Mouse (Mus musculus) lung, adult 2 months (tissue): ENCODE results near the gene Btbd9.

ENCODE experiments used
- CTCF ChIP-seq: fragments of 200-500 bp; IDR thresholded peaks from 2 replicates; pipeline ENCODE4 v1.5.1; 2011; ENCODE audit warnings: mild to moderate bottlenecking, low read length, control low read depth; ENCODE audit not compliant: insufficient read depth
- POLR2A ChIP-seq: fragments of 200-500 bp; IDR thresholded peaks from 2 replicates; pipeline ENCODE4 v1.6.1; 2011; ENCODE audit warnings: low read depth, mild to moderate bottlenecking, control low read depth, low read length, borderline replicate concordance; ENCODE audit errors: extremely low read depth

GRCm38 (mm10) chr17:30388391-30388790, 187.9 kb downstream of the Btbd9 start:
- TF ChIP-seq POLR2A (no peak), CTCF (no peak)
